Mouse (Mus musculus) C2C12 (cell line): Measurements from ENCODE around the gene Calhm3. TPM values are rescaled to one million over a fixed set of nuclear protein-coding genes. Genes with fewer than 3 reads are reported as not detected.
A peak's percentile ranks its signal among the peaks of the same experiment; 100 is the strongest.

ENCODE experiments used
- H3K27me3 ChIP-seq: one replicate; pipeline ENCODE4 v1.6.1; 2011; ENCODE audit not compliant: control insufficient read depth, insufficient read depth, insufficient read length
- H3K36me3 ChIP-seq: one replicate; pipeline ENCODE4 v1.6.1; 2011; ENCODE audit not compliant: control insufficient read depth, insufficient read depth
- H3K4me3 ChIP-seq: one replicate; pipeline ENCODE4 v1.5.1; 2011; ENCODE audit warnings: mild to moderate bottlenecking, control low read depth; ENCODE audit not compliant: poor library complexity, insufficient read depth, severe bottlenecking
- H3K79me2 ChIP-seq: one replicate; pipeline ENCODE4 v1.6.1; 2011; ENCODE audit not compliant: control insufficient read depth, insufficient read depth
- H3K79me3 ChIP-seq: one replicate; pipeline ENCODE4 v1.6.1; 2011; ENCODE audit warnings: low read depth, control low read depth
- H3ac ChIP-seq: one replicate; pipeline ENCODE3; 2011; ENCODE audit warnings: low read depth; ENCODE audit not compliant: control insufficient read depth, insufficient read length
- CEBPB ChIP-seq: IDR thresholded peaks from one replicate; pipeline ENCODE4 v1.6.1; 2011; ENCODE audit warnings: low read depth, mild to moderate bottlenecking, control low read depth, moderate library complexity
- CTCF ChIP-seq: IDR thresholded peaks from one replicate; pipeline ENCODE4 v1.5.1; 2011; ENCODE audit not compliant: control insufficient read depth, insufficient read depth, insufficient read length
- FOSL1 ChIP-seq: IDR thresholded peaks from one replicate; pipeline ENCODE4 v1.8.0; 2011; ENCODE audit warnings: mild to moderate bottlenecking, low read length; ENCODE audit not compliant: poor library complexity, insufficient read depth, severe bottlenecking
- MAX ChIP-seq: IDR thresholded peaks from one replicate; pipeline ENCODE4 v1.6.1; 2011; ENCODE audit warnings: mild to moderate bottlenecking, control low read depth
- MYOD1 ChIP-seq: IDR thresholded peaks from one replicate; pipeline ENCODE4 v1.6.1; 2011; ENCODE audit warnings: low read depth; ENCODE audit not compliant: control insufficient read depth, insufficient read length
- MYOG ChIP-seq: IDR thresholded peaks from one replicate; pipeline ENCODE4 v1.6.1; 2011; ENCODE audit not compliant: control insufficient read depth, insufficient read length; ENCODE audit errors: extremely low read depth
- USF1 ChIP-seq: IDR thresholded peaks from one replicate; pipeline ENCODE4 v1.6.1; 2011; ENCODE audit warnings: low read depth, mild to moderate bottlenecking, control low read depth, moderate library complexity
- polyA plus RNA-seq: library from polyadenylated mRNA; unstranded; fragments of >200 nt; fragmentation: generic; extraction: Trizol; gene quantifications from one replicate; pipeline ENCODE4 v1.2.1, GENCODE M21; 2012; ENCODE audit warnings: missing spikeins

The Calhm3 gene
- polyA plus RNA-seq, 1 experiment: not detected

DNA sequence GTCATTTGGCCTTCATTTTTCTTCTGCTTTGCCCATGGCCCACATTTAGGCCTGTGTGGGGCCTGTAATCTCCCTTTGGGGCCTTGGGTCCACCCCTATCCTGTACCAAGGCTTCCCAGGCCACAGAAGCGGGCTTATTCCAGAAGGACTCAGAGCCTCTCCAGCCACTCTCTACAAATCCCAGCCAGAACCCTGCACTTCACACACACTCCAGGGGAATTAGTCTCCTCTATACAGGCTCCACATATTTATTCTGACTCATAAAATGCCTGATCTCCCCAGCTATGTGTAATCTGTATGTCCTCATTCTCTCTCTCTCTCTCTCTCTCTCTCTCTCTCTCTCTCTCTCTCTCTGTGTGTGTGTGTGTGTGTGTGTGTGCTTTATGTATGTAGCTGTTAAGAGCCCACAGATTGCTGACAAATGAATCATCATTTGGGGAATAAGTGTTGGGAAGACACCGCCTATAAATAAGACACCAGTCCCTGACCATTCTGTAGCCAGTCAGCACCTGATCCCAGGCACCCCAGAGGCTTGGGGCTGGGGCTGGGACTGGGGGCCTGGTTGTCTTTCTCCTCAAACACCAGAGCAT lies 19.4 kb upstream of the Calhm3 start:
- H3K36me3 ChIP-seq: no peaks in the 10 kb centered on the region
- TF ChIP-seq CEBPB (no peak), USF1 (no peak), CTCF (no peak), MYOD1 (no peak), MAX (no peak), FOSL1 (peak; percentile 48), MYOG (no peak)
- peaks cover 12% of the 10 kb centered on the region for H3K27me3 ChIP-seq
- no peaks in the 10 kb centered on the region for H3K79me3 ChIP-seq
- H3K79me2 ChIP-seq: no peaks in the 10 kb centered on the region
- H3ac ChIP-seq: no peak overlapping the region
- no peak overlapping the region for H3K4me3 ChIP-seq

GRCm38 (mm10) chr19:47175472-47175871 lies 17.9 kb upstream of the Calhm3 start:
- Histone ChIP-seq H3K4me3 (no peak overlapping the region), H3K79me3 (no peaks in the 10 kb centered on the region), H3K36me3 (no peaks in the 10 kb centered on the region), H3K27me3 (peaks cover 12% of the 10 kb centered on the region), H3ac (no peak overlapping the region), H3K79me2 (no peaks in the 10 kb centered on the region)
- TF ChIP-seq MYOG (no peak), FOSL1 (no peak), CEBPB (no peak)

DNA sequence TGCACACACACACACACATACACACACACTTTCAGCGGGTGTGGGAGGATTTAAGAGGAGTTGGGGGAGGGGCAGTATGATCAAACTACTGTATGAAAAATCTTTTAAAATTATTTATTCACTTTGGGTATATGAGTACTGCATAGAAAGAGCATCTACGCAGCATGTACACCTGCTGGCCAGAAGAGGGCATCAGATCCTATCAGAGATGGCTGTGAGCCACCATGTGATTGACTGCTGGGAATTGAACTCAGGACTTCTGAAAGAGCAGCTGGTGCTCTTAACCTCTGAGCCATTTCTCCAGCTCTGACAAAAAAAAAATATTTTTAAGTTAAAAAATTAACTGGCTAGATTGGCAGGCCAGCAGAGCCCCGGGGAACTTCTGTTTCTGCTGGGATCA lies 17.0 kb upstream of the Calhm3 start:
- H3ac ChIP-seq: no peak overlapping the region
- peaks cover 10% of the 10 kb centered on the region for H3K27me3 ChIP-seq
- no peaks in the 10 kb centered on the region for H3K79me2 ChIP-seq
- H3K4me3 ChIP-seq: no peak overlapping the region
- no peaks in the 10 kb centered on the region for H3K79me3 ChIP-seq
- no peaks in the 10 kb centered on the region for H3K36me3 ChIP-seq
- TF ChIP-seq USF1 (peak; percentile 41), MYOG (no peak), CTCF (peak; percentile 26), MAX (no peak), FOSL1 (no peak), MYOD1 (no peak)

DNA sequence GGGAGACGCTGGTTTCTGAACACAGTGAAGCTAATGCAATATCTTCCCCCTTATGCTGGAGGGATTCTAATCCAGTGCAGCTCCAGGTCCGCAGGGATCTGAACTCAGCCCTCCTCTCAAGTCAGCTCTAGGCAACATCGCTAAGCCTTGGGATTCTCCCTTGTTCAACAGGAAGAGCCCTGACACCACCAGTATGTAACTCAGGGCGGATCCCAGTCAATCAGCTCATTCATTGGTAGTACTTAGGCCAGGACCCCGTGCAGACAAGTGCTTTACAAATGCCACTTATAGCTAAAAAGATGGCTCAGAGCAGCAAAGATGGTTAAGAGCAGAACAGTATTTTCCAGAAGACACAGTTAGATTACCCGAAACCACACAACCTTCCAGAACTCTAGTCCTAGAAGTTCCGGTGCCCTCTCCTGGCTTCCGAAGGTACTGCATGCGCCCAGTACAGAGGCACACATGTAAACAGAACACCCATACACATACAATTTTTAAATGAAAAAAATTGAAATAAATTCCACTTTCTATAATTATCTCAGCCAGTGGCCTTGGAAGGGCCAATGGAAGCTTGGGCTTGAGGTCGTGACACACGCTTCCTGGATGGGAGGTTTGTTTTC lies 11.3 kb upstream of the Calhm3 start:
- H3K79me3 ChIP-seq: no peaks in the 10 kb centered on the region
- TF ChIP-seq USF1 (no peak), CTCF (peak; percentile 24), CEBPB (no peak), MYOD1 (no peak), MAX (peak; percentile 62), MYOG (no peak)
- H3K79me2 ChIP-seq: no peaks in the 10 kb centered on the region
- H3K36me3 ChIP-seq: no peaks in the 10 kb centered on the region
- no peak overlapping the region for H3ac ChIP-seq
- H3K27me3 ChIP-seq: peaks cover 8% of the 10 kb centered on the region
- no peak overlapping the region for H3K4me3 ChIP-seq

DNA sequence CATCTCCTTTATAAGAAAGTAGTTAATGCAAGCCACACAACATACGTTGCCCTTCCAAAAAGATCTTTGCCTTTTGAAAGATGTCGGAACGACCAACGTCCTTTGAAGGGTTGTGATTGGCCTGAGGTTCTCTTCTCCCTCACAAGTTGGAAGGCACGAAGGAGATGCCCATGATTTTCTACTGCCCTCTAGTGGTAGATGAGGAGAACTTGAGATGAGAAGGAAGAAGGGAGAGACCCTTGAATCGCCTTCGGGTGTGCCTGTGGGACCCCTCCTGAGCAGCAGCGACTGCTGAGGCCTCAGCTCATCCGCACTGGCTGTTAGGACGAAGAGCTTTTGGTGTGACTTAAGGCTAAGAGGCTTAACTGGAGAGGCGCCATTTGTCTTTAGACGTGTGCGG lies 10.7 kb upstream of the Calhm3 start:
- Histone ChIP-seq H3K79me3 (no peaks in the 10 kb centered on the region), H3K27me3 (peaks cover 1% of the 10 kb centered on the region), H3K79me2 (no peaks in the 10 kb centered on the region), H3K36me3 (no peaks in the 10 kb centered on the region), H3K4me3 (no peak overlapping the region), H3ac (no peak overlapping the region)
- TF ChIP-seq CTCF (peak; percentile 33), MYOD1 (no peak), MAX (no peak), FOSL1 (no peak), CEBPB (no peak), USF1 (no peak)

DNA sequence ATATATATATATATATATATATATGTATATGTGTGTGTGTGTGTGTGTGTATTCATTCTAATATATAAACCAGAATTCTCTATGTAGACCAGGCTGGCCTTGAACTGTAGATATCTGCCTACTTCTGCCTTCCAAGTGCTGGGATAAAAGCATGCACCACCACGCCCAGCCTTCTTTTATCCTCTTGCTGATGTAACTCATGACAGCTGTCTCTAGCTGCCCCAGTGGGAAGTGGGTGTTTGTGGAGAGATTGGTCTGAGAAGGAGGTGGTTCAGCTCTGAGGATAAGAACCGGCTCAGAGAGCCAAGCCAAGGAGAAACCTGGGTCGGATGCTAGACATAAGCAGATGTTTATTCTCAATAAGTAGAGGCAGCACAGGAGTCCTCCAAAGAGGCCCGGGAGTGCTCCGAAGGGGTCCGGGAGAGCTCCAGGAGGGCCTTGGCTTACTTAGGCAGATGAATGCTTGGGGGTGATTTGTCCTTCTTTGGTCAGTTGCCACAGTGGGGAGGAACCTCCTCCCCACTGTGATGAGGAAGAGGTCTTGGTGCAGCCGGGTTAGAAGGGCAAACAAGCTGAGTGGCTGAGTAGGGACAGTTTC lies 10.2 kb upstream of the Calhm3 start:
- TF ChIP-seq USF1: no peak
- TF ChIP-seq MAX: no peak
- Histone ChIP-seq H3ac (no peak overlapping the region), H3K27me3 (no peaks in the 10 kb centered on the region), H3K4me3 (no peak overlapping the region), H3K79me2 (no peaks in the 10 kb centered on the region), H3K36me3 (no peaks in the 10 kb centered on the region), H3K79me3 (no peaks in the 10 kb centered on the region)
